Mouse (Mus musculus): Measurements from ENCODE around the gene Mrpl40. TPM values are rescaled to one million over a fixed set of nuclear protein-coding genes. Genes with fewer than 3 reads are reported as not detected.
A peak's percentile ranks its signal among the peaks of the same experiment; 100 is the strongest.

Gene Mrpl40
- polyA plus RNA-seq, 1 experiment from 2014 or later = 86.4 TPM

GRCm38 (mm10) chr16:18836468-18837208, 40.0 kb downstream of the Mrpl40 start, which contains the start of the genes 2510002D24Rik and Gm28539:
Gene 2510002D24Rik (plus strand): TSS chr16:18836578.
Gene Gm28539 (plus strand): TSS chr16:18836584.
- peaks cover 9% of the 10 kb centered on the region; the same call in 1 of the 2 replicates for H3K36me3 ChIP-seq (ENCODE audit: control insufficient read depth, insufficient read depth, low read length)
- peak within 1 kb of the TSS; percentile 85 for H3K4me3 ChIP-seq (ENCODE audit: low read depth, low read length)

DNA sequence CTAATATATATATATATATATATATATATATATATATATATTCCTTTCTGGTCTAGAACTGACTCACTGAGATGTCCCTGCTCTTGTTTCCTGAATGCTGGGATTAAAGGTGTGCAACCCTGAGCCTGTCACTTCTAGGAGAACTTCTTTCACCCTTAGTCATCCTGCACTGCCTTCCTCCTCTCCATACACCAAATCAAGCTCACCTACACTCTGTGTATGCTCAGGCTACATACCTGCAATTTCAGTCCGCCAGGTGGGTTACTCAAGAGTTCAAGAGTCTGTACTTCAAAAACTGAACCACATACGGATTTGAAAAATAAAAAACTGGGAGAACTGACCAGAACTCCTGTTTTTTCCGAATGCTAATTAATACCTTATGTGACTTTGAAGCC, 40.6 kb downstream of the Mrpl40 start:
- peak overlapping the region; percentile 69 for H3K4me2 ChIP-seq
- peaks cover 10% of the 10 kb centered on the region; the same call in 1 of the 2 replicates for H3K36me3 ChIP-seq (ENCODE audit: control insufficient read depth, insufficient read depth, low read length)
- WGBS = 29% methylated on average over 3 of the region's 3 CpGs
- no peaks in the 10 kb centered on the region for H3K9me3 ChIP-seq (ENCODE audit: control insufficient read depth, low read length)
- H3K27ac ChIP-seq (ENCODE audit: low read depth, low read length) = no peak overlapping the region
- 0 out of 2 replicates have a peak, but pooled peaks cover 2% of the 10 kb centered on the region for H3K4me1 ChIP-seq (ENCODE audit: control insufficient read depth, insufficient read depth, low read length)
- DNase-seq (ENCODE audit: low spot score, missing footprints) = peak; percentile 85
- no peak overlapping the region for H3K9ac ChIP-seq (ENCODE audit: low read length)
- ATAC-seq (ENCODE audit: low FRiP score) = peak; percentile 58
- H3K27me3 ChIP-seq (ENCODE audit: control insufficient read depth, insufficient read depth, low read length) = no peaks in the 10 kb centered on the region
- peak overlapping the region; percentile 85 for H3K4me3 ChIP-seq (ENCODE audit: low read depth, low read length)

More at GRCm38 (mm10) chr16:18836468-18837208, 40.0 kb downstream of the Mrpl40 start, which contains the start of the genes 2510002D24Rik and Gm28539:
- Histone ChIP-seq H3K27me3 (ENCODE audit: control insufficient read depth, insufficient read depth, low read length) (no peaks in the 10 kb centered on the region), H3K4me2 (peak within 1 kb of the TSS; percentile 69), H3K9ac (ENCODE audit: low read length) (peak within 1 kb of the TSS; percentile 86), H3K9me3 (ENCODE audit: control insufficient read depth, low read length) (no peaks in the 10 kb centered on the region), H3K27ac (ENCODE audit: low read depth, low read length) (no peak within 1 kb of the TSS), H3K4me1 (ENCODE audit: control insufficient read depth, insufficient read depth, low read length) (0 out of 2 replicates have a peak, but pooled peaks cover 2% of the 10 kb centered on the region)
- DNase-seq (ENCODE audit: low spot score, missing footprints) (peak; percentile 98), ATAC-seq (ENCODE audit: low FRiP score) (peak; percentile 97)
- WGBS = 2% methylated on average over 46 of the region's 46 CpGs

- Histone ChIP-seq H3K4me3 (ENCODE audit: low read depth, low read length) (no peak overlapping the region), H3K4me2 (no peak overlapping the region), H3K4me1 (ENCODE audit: control insufficient read depth, insufficient read depth, low read length) (0 out of 2 replicates have a peak, but pooled peaks cover 2% of the 10 kb centered on the region), H3K27ac (ENCODE audit: low read depth, low read length) (no peak overlapping the region), H3K36me3 (ENCODE audit: control insufficient read depth, insufficient read depth, low read length) (peaks cover 15% of the 10 kb centered on the region; the same call in 1 of the 2 replicates), H3K9ac (ENCODE audit: low read length) (no peak overlapping the region), H3K9me3 (ENCODE audit: control insufficient read depth, low read length) (no peaks in the 10 kb centered on the region), H3K27me3 (ENCODE audit: control insufficient read depth, insufficient read depth, low read length) (no peaks in the 10 kb centered on the region)
- DNase-seq (ENCODE audit: low spot score, missing footprints) (peak; percentile 44), ATAC-seq (ENCODE audit: low FRiP score) (no peak)
- WGBS = 68% methylated on average over 2 of the region's 2 CpGs
These were observed 43.2 kb downstream of the Mrpl40 start for GRCm38 (mm10) chr16:18833486-18833885.

DNA sequence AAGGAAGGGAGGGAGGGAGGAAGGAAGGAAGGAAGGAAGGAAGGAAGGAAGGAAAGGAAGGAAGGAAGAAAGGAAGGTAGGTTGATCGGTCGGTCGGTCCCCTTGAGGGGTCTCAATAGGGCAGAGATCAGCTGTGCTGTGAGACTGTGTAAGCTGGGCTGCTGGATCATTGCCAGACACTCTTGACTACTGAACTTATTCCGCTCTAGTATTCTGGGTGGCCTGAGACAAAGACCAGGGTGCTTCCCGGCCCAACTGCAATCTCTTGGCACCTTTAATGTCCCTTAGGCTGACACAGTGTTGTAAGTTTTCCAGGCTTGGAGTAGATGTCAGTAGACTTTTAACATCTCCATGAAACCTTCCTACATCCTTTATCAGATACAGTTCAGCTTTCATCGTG, 47.6 kb downstream of the Mrpl40 start:
- H3K27ac ChIP-seq (ENCODE audit: low read depth, low read length) = no peak overlapping the region
- WGBS = 94% methylated on average over 6 of the region's 6 CpGs
- no peaks in the 10 kb centered on the region for H3K27me3 ChIP-seq (ENCODE audit: control insufficient read depth, insufficient read depth, low read length)
- H3K9me3 ChIP-seq (ENCODE audit: control insufficient read depth, low read length) = no peaks in the 10 kb centered on the region
- no peak overlapping the region for H3K4me3 ChIP-seq (ENCODE audit: low read depth, low read length)
- ATAC-seq (ENCODE audit: low FRiP score) (no peak), DNase-seq (ENCODE audit: low spot score, missing footprints) (no peak)
- no peaks in the 10 kb centered on the region for H3K4me1 ChIP-seq (ENCODE audit: control insufficient read depth, insufficient read depth, low read length)
- peaks cover 27% of the 10 kb centered on the region for H3K36me3 ChIP-seq (ENCODE audit: control insufficient read depth, insufficient read depth, low read length)
- no peak overlapping the region for H3K4me2 ChIP-seq
- no peak overlapping the region for H3K9ac ChIP-seq (ENCODE audit: low read length)

DNA sequence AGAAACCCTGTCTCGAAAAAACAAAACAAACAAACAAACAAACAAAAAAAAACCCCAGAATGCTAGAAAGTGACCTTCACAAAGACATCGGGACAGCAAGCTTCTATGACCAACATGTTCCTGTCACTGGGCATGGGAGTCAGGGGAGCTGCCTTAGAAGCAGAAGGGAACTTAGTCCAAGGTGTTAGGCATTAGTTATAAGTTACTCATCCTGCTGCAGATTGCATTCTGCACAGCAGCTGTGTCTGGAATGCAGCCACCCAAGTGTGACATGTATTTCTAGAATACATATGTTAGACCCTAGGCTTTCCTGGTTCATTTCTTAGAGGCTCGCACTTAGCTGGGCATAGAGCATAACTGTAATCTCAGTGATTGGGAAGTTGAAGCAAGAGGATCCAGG, 48.0 kb downstream of the Mrpl40 start:
- WGBS = 94% methylated on average over 3 of the region's 3 CpGs
- no peak for DNase-seq (ENCODE audit: low spot score, missing footprints)
- no peaks in the 10 kb centered on the region for H3K4me1 ChIP-seq (ENCODE audit: control insufficient read depth, insufficient read depth, low read length)
- H3K27me3 ChIP-seq (ENCODE audit: control insufficient read depth, insufficient read depth, low read length) = no peaks in the 10 kb centered on the region
- no peak for ATAC-seq (ENCODE audit: low FRiP score)
- H3K4me3 ChIP-seq (ENCODE audit: low read depth, low read length) = no peak overlapping the region
- H3K27ac ChIP-seq (ENCODE audit: low read depth, low read length) = no peak overlapping the region
- no peak overlapping the region for H3K4me2 ChIP-seq
- H3K36me3 ChIP-seq (ENCODE audit: control insufficient read depth, insufficient read depth, low read length) = peaks cover 28% of the 10 kb centered on the region
- no peaks in the 10 kb centered on the region for H3K9me3 ChIP-seq (ENCODE audit: control insufficient read depth, low read length)
- H3K9ac ChIP-seq (ENCODE audit: low read length) = no peak overlapping the region

GRCm38 (mm10) chr16:18822925-18823324, 53.7 kb downstream of the Mrpl40 start:
- Histone ChIP-seq H3K4me3 (ENCODE audit: low read depth, low read length) (no peak overlapping the region), H3K36me3 (ENCODE audit: control insufficient read depth, insufficient read depth, low read length) (peaks cover 47% of the 10 kb centered on the region), H3K27me3 (ENCODE audit: control insufficient read depth, insufficient read depth, low read length) (no peaks in the 10 kb centered on the region), H3K27ac (ENCODE audit: low read depth, low read length) (no peak overlapping the region), H3K4me2 (no peak overlapping the region), H3K9me3 (ENCODE audit: control insufficient read depth, low read length) (no peaks in the 10 kb centered on the region), H3K4me1 (ENCODE audit: control insufficient read depth, insufficient read depth, low read length) (no peaks in the 10 kb centered on the region), H3K9ac (ENCODE audit: low read length) (no peak overlapping the region)
- WGBS = 73% methylated on average over 4 of the region's 4 CpGs
- DNase-seq (ENCODE audit: low spot score, missing footprints) = no peak
- no peak for ATAC-seq (ENCODE audit: low FRiP score)

- 85% methylated on average over 1 of the region's 1 CpGs for WGBS
These were observed 54.3 kb downstream of the Mrpl40 start for GRCm38 (mm10) chr16:18822356-18822755.

More at GRCm38 (mm10) chr16:18822356-18822755, 54.3 kb downstream of the Mrpl40 start:
- peaks cover 46% of the 10 kb centered on the region for H3K36me3 ChIP-seq (ENCODE audit: control insufficient read depth, insufficient read depth, low read length)
- no peak overlapping the region for H3K4me2 ChIP-seq
- no peaks in the 10 kb centered on the region for H3K9me3 ChIP-seq (ENCODE audit: control insufficient read depth, low read length)
- no peak overlapping the region for H3K9ac ChIP-seq (ENCODE audit: low read length)
- DNase-seq (ENCODE audit: low spot score, missing footprints) = no peak
- no peaks in the 10 kb centered on the region for H3K27me3 ChIP-seq (ENCODE audit: control insufficient read depth, insufficient read depth, low read length)
- H3K27ac ChIP-seq (ENCODE audit: low read depth, low read length) = no peak overlapping the region
- ATAC-seq (ENCODE audit: low FRiP score) = no peak
- H3K4me1 ChIP-seq (ENCODE audit: control insufficient read depth, insufficient read depth, low read length) = no peaks in the 10 kb centered on the region
- no peak overlapping the region for H3K4me3 ChIP-seq (ENCODE audit: low read depth, low read length)

Other genes starting within 250 kb of the Mrpl40 start
- gene Sept5, start 246.9 kb downstream of the Mrpl40 start, polyA plus RNA-seq (2014; fragmentation: Nextera tagmentation; extraction: Ambion mirVana) = 40.7 and 52.0 TPM in 2 replicates
- 28.5 and 30.3 TPM in 2 replicates for gene Cldn5, start 100.0 kb downstream of the Mrpl40 start, polyA plus RNA-seq (2014; fragmentation: Nextera tagmentation; extraction: Ambion mirVana)
- gene Ufd1, start 65.1 kb downstream of the Mrpl40 start, polyA plus RNA-seq (2014; fragmentation: Nextera tagmentation; extraction: Ambion mirVana) = 72.2 and 87.9 TPM in 2 replicates
- 58.1 and 61.7 TPM in 2 replicates for gene Cdc45, start 64.9 kb downstream of the Mrpl40 start, polyA plus RNA-seq (2014; fragmentation: Nextera tagmentation; extraction: Ambion mirVana)
- 16.1 TPM in 2 replicates for gene 2510002D24Rik, start 40.3 kb downstream of the Mrpl40 start, polyA plus RNA-seq (2014; fragmentation: Nextera tagmentation; extraction: Ambion mirVana)
- not detected in 2 replicates for gene Gm28539, start 40.3 kb downstream of the Mrpl40 start, polyA plus RNA-seq (2014; fragmentation: Nextera tagmentation; extraction: Ambion mirVana)
- gene Hira, start 175 bp upstream of the Mrpl40 start, polyA plus RNA-seq (2014; fragmentation: Nextera tagmentation; extraction: Ambion mirVana) = 14.7 and 16.7 TPM in 2 replicates

Data from midbrain, embryonic 11.5 days (tissue).